Mouse (Mus musculus) R1 (cell line): ENCODE measurements at regions not wholly inside any gene's neighbourhood (a gene's known extent, or its start where the extent isn't known, plus 50 kb on each side); places are given as distances from the start of the nearest gene placed in this dataset.

Source experiments
- DNase-seq: peaks from one replicate; pipeline ENCODE4 v3.0.0-alpha.2; 2018; ENCODE audit warnings: low read depth, low spot score

GRCm38 (mm10) chr4:66691598-66692220 is 135.7 kb upstream of the Tlr4 start:
- no peak for DNase-seq

DNA sequence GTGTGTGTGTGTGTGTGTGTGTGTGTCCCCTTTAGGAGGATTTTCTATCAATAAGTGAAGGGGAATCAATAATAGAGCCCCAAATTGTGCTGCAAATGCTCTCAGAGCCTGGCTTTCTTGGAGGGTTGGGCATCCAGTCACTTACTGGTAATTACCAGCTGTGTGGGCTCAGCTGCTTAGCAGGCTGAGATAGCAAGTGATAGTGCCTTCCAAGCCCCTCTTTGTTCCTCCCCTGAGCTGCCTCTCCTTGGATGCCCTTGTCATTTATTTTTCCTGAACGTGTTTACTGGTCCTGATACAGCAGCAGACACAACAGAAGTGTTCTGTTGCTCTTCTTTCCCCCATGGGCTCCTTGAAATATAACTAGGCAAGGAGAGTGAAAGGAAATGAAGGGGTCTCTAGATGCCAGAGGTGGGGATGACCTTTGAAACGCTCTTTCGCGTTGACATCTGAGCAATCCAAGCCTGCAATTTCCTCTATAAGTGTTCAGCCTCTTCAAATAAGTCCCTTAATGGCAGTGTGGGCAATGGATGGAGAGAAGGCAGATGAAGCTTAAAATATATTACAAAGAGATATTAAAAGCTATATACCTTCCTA is 133.3 kb upstream of the Tlr4 start:
- DNase-seq, result no peak

- DNase-seq, result peak; percentile 47
Observed at GRCm38 (mm10) chr4:66715821-66716760, 111.3 kb upstream of the Tlr4 start.

DNA sequence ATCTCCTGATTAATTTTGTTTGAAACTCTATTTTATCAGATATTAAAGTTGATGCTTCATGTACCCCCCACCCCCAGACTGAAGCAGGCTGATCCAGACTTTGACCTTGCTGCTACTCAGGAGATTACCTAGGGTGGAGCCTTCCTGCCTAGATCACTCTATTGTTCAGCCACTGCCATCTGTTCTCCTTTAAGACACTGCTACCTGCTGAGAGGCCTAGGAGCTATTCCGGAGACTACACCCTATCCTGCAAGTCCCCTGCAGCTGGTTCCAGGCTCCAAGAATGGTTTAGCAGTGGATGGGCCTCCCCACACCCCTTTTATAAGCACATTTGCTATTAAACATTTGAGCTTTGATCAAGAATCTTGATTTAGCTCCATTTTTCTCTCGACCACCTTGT is 90.0 kb upstream of the Tlr4 start:
- peak; percentile 95 for DNase-seq

GRCm38 (mm10) chr4:66743421-66743820 is 84.0 kb upstream of the Tlr4 start:
- DNase-seq, result peak; percentile 61

DNA sequence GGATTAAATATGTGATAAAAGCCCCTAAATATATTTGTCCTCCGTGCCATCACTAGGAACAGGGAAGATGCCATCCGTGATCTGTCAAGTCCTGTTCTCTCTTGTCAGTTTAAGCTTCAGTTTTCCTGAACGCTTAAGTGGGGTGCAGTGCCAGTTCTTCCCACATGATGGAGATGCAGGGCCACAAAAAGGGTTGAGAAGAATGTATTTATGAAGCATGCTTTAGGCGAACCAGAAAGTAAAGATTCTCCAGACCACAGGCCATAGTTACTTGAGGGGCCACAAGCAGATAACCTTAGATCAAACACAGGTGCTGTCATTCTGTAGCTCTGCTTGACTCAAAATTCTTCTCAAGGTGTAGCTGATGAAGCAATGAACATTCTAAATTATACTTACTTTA is 58.6 kb upstream of the Tlr4 start:
- DNase-seq, result peak; percentile 54
